8 mouse cellular contexts compared by ENCODE assay signal in the genomic region with DNA sequence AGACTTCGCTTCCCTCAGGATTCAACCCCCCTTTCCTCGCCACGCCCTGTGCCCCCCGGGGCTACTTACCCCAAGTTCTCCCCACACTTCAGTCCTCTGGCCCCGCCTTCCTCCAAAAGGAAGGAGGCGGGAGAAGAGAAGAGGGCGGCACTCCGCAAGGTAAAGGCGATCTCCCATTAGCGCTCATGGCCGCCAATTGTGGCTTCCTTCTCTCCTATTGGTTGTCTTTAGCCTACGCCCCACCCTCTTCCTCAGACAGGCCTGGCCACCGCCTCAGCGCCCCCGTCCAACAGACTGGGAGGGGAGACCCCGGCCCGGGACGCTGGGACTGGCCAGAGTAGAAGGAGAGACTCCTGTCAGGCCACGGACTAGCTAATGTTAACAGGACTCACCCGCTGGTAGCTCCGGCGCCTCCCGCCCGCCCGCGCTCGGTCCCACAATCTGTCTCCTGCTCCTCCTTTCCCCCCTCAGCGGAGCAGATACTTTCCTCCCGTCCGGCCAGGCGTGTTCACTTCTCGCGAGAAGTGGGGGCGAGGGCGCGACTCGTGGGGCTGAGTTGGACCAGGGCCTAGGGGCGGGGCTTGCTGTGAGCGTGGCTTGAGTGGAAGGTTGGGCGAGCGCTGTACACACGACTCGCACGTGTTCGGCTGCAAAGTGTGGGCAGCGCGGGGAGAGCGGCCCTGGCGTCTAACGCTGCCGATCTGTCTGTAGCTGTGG. TPM values are rescaled to one million over a fixed set of nuclear protein-coding genes. Genes with fewer than 3 reads are reported as not detected.
DNase-seq lines count a peak whose midpoint lies in the region; ATAC-seq lines count a peak whose summit lies in the region.

A gene (minus strand): TSS at position 98 of the 717 bp plus-strand sequence.
A gene (minus strand): TSS at position 495 of the 717 bp plus-strand sequence.

- H3K9me3 ChIP-seq in heart, embryonic 14.5 days (ENCODE audit: control insufficient read depth, low read length): no peaks in the 10 kb centered on the region
- no peaks in the 10 kb centered on the region for H3K9me3 ChIP-seq in liver, embryonic 13.5 days (replicated peaks)
- H3K9me3 ChIP-seq in stomach, embryonic 16.5 days (replicated peaks; ENCODE audit: control insufficient read depth, low read length): no peaks in the 10 kb centered on the region

- H3K27me3 ChIP-seq in heart, embryonic 14.5 days (ENCODE audit: control insufficient read depth, insufficient read depth, low read length): no peaks in the 10 kb centered on the region
- H3K27me3 ChIP-seq in liver, embryonic 13.5 days: no peaks in the 10 kb centered on the region
- no peaks in the 10 kb centered on the region for H3K27me3 ChIP-seq in stomach, embryonic 16.5 days (ENCODE audit: control insufficient read depth, insufficient read depth, low read length)

- DNase-seq in c-Kit-negative CD71-positive TER-119-positive erythroid progenitor cells, embryonic 14.5 days (ENCODE audit: low read depth, low spot score): peak; percentile 97
- peak; percentile 97 for DNase-seq in fibroblast of lung, adult 2 months (ENCODE audit: low read depth)
- DNase-seq in kidney, postnatal 14 days: peak; percentile 100
- peak; percentile 97 for DNase-seq in liver, embryonic 13.5 days
- peak; percentile 99 for DNase-seq in neural tube, embryonic 10.5 days (ENCODE audit: extremely low spot score, low spot score)

- H3K4me2 ChIP-seq in heart, embryonic 14.5 days (ENCODE audit: low read length): peak within 1 kb of the TSS; percentile 81
- peak within 1 kb of the TSS; percentile 94 for H3K4me2 ChIP-seq in liver, embryonic 13.5 days
- H3K4me2 ChIP-seq in stomach, embryonic 16.5 days (ENCODE audit: low read depth, low read length): peak within 1 kb of the TSS; percentile 78

- H3K9ac ChIP-seq in heart, embryonic 14.5 days (ENCODE audit: low read length): peak within 1 kb of the TSS; percentile 87
- peak within 1 kb of the TSS; percentile 80 for H3K9ac ChIP-seq in liver, embryonic 13.5 days
- peak within 1 kb of the TSS; percentile 97 for H3K9ac ChIP-seq in stomach, embryonic 16.5 days (ENCODE audit: low read length)

- no peaks in the 10 kb centered on the region for H3K36me3 ChIP-seq in heart, embryonic 14.5 days (ENCODE audit: control insufficient read depth, insufficient read depth, low read length)
- H3K36me3 ChIP-seq in liver, embryonic 13.5 days: no peaks in the 10 kb centered on the region
- no peaks in the 10 kb centered on the region for H3K36me3 ChIP-seq in stomach, embryonic 16.5 days (ENCODE audit: control insufficient read depth, insufficient read depth, low read length)

- WGBS in heart, embryonic 14.5 days: under 1% methylated on average over 51 of the region's 51 CpGs
- WGBS in liver, embryonic 13.5 days (ENCODE audit: insufficient replicate concordance): under 1% methylated on average over 49 of the region's 51 CpGs
- WGBS in stomach, embryonic 16.5 days: under 1% methylated on average over 51 of the region's 51 CpGs

- H3K4me1 ChIP-seq in heart, embryonic 14.5 days (ENCODE audit: control insufficient read depth in 2 of 2, insufficient read depth in 2 of 2, low read length in 2 of 2): peaks cover 2 to 10% of the 10 kb centered on the region in 2 experiments; a peak in 3 of 4 replicates
- H3K4me1 ChIP-seq in liver, embryonic 13.5 days (replicated peaks): peaks cover 34% of the 10 kb centered on the region
- H3K4me1 ChIP-seq in stomach, embryonic 16.5 days (ENCODE audit: control insufficient read depth, insufficient read depth, low read length): peaks cover 12% of the 10 kb centered on the region

- ATAC-seq in CD4-positive, CD25-positive, alpha-beta regulatory T cell, adult 4 months: peak; percentile 93
- peak; percentile 99 for ATAC-seq in heart, embryonic 14.5 days (ENCODE audit: insufficient number of reproducible peaks, insufficient read depth, low FRiP score, low read depth)
- peak; percentile 98 for ATAC-seq in liver, embryonic 13.5 days (ENCODE audit: low read depth)
- peak; percentile 99 for ATAC-seq in stomach, embryonic 16.5 days (ENCODE audit: insufficient read depth, low FRiP score)

- H3K4me3 ChIP-seq in heart, embryonic 14.5 days (ENCODE audit: control insufficient read depth in 1 of 2, insufficient read depth in 1 of 2, low read depth in 1 of 2, low read length in 2 of 2): peak within 1 kb of the TSS; percentile 79
- H3K4me3 ChIP-seq in liver, embryonic 13.5 days (replicated peaks): peak within 1 kb of the TSS; percentile 73
- H3K4me3 ChIP-seq in stomach, embryonic 16.5 days (replicated peaks; ENCODE audit: low read length): peak within 1 kb of the TSS; percentile 79

- peak within 1 kb of the TSS; percentile 98 to 99 for H3K27ac ChIP-seq in heart, embryonic 14.5 days (replicated peaks in 1 of 2; ENCODE audit: control insufficient read depth in 1 of 2, insufficient read depth in 1 of 2, low read depth in 2 of 2, low read length in 2 of 2)
- H3K27ac ChIP-seq in liver, embryonic 13.5 days: peak within 1 kb of the TSS; percentile 86
- peak within 1 kb of the TSS; percentile 100 for H3K27ac ChIP-seq in stomach, embryonic 16.5 days (ENCODE audit: low read length)

RNA-seq across cellular contexts. Expression of the first gene that starts in this region (rescaled TPM):
- polyA plus RNA-seq in CD4-positive, CD25-positive, alpha-beta regulatory T cell, adult 4 months (2017; shearing (Covaris generic)): 1 to 10 TPM in 1 of 2 experiments, not detected in 1; 1.5 TPM
- polyA plus RNA-seq in heart, embryonic 14.5 days (2014; fragmentation: Nextera tagmentation; extraction: Ambion mirVana): not detected in 2 replicates
- not detected in 2 replicates for polyA plus RNA-seq in liver, embryonic 13.5 days (2015; fragmentation: Nextera tagmentation; extraction: Ambion mirVana)
- not detected in 2 replicates for polyA plus RNA-seq in stomach, embryonic 16.5 days (2015; fragmentation: Nextera tagmentation; extraction: Ambion mirVana)

RNA-seq across cellular contexts. Expression of the second gene that starts in this region (rescaled TPM):
- 10 to 100 TPM; 41.4 to 42.2 TPM for polyA plus RNA-seq in CD4-positive, CD25-positive, alpha-beta regulatory T cell, adult 4 months (2017; shearing (Covaris generic))
- 27.0 and 29.7 TPM in 2 replicates for polyA plus RNA-seq in heart, embryonic 14.5 days (2014; fragmentation: Nextera tagmentation; extraction: Ambion mirVana)
- polyA plus RNA-seq in liver, embryonic 13.5 days (2015; fragmentation: Nextera tagmentation; extraction: Ambion mirVana): 8.6 and 9.0 TPM in 2 replicates
- polyA plus RNA-seq in stomach, embryonic 16.5 days (2015; fragmentation: Nextera tagmentation; extraction: Ambion mirVana): 40.6 and 40.8 TPM in 2 replicates

Comparison
In these comparisons a context has a peak if more than half of its experiments do, and no peak if none do; other contexts are left out.
1. Peak in every context shown above with its lines: DNase-seq, ATAC-seq, H3K4me3 ChIP-seq and H3K27ac ChIP-seq.